Mouse (Mus musculus): ENCODE measurements around the gene Rhoc. TPM values are rescaled to one million over a fixed set of nuclear protein-coding genes. Genes with fewer than 3 reads are reported as not detected.
A peak's percentile ranks its signal among the peaks of the same experiment; 100 is the strongest.

Rhoc gene
- polyA plus RNA-seq, 1 experiment from 2014 or later, result 160 TPM

- no peak overlapping the region for H3K4me3 ChIP-seq (ENCODE audit: low read depth, low read length)
- no peak overlapping the region for H3K27ac ChIP-seq (replicated peaks; ENCODE audit: low read depth, low read length)
- 0% methylated on average over 7 of the region's 7 CpGs for WGBS
- no peaks in the 10 kb centered on the region for H3K9me3 ChIP-seq (ENCODE audit: control insufficient read depth, low read length)
- DNase-seq (ENCODE audit: low spot score) (peak; percentile 86), ATAC-seq (ENCODE audit: insufficient number of reproducible peaks, low FRiP score, low TSS enrichment, low read depth) (no peak)
- peaks cover 64% of the 10 kb centered on the region for H3K27me3 ChIP-seq (ENCODE audit: control insufficient read depth, insufficient read depth, low read length)
- peaks cover 11% of the 10 kb centered on the region for H3K4me1 ChIP-seq (ENCODE audit: control insufficient read depth, insufficient read depth, low read length)
- no peak overlapping the region for H3K9ac ChIP-seq (ENCODE audit: low read length)
- no peak overlapping the region for H3K4me2 ChIP-seq (ENCODE audit: low read depth, severe bottlenecking)
- no peaks in the 10 kb centered on the region for H3K36me3 ChIP-seq (ENCODE audit: control insufficient read depth, insufficient read depth, low read length)
Measured at GRCm38 (mm10) chr3:104779949-104780348, 8.2 kb upstream of the Rhoc start.

DNA sequence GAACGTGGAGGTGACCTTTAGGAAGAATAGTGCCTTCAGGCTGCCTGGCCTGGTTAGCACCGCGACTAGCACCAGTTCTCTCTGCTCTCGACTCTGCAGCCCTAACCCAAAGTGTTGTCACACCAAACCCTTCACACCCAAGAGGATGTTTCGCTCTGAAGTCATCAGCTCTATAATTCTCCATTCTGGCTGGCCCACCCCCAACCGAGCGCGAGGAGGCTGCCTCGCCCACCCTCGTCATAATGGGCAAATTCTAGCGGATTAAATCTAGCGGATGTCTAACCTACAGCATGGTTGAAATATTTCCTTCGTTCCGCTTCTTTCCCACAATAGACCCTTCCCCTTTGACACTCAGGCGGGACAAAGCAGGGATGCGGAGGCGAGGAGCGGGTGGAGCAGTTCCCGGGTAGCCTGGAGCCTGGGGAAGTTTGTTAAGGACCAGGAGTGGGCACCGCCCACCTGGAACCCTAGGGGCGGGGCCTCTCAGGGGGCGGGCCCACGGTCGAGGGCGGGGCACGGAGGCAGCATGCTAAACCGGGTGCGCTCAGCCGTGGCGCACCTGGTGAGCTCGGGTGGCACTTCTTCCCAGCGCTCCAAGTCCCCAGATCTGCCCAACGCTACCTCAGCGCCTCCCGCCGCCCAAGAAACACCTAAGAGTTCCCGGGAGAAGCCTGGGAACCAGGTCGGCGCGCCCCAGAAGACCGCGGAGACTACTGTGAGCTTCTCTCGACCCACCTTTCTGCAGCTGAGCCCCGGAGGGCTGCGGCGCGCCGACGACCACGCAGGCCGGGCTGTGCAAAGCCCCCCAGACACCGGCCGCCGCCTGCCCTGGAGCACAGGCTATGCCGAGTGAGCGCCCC is 7.4 kb upstream of the Rhoc start, which contains the start of gene Ppm1j:
TSS of gene Ppm1j (plus strand) at position 496 of the 860 bp plus-strand sequence.
- Histone ChIP-seq H3K4me3 (ENCODE audit: low read depth, low read length) (peak within 1 kb of the TSS; percentile 50), H3K27ac (replicated peaks; ENCODE audit: low read depth, low read length) (no peak within 1 kb of the TSS), H3K4me2 (ENCODE audit: low read depth, severe bottlenecking) (peak within 1 kb of the TSS; percentile 95), H3K36me3 (ENCODE audit: control insufficient read depth, insufficient read depth, low read length) (no peaks in the 10 kb centered on the region), H3K27me3 (ENCODE audit: control insufficient read depth, insufficient read depth, low read length) (peaks cover 64% of the 10 kb centered on the region), H3K9me3 (ENCODE audit: control insufficient read depth, low read length) (no peaks in the 10 kb centered on the region), H3K9ac (ENCODE audit: low read length) (peak within 1 kb of the TSS; percentile 36; the same call in 1 of the 2 replicates), H3K4me1 (ENCODE audit: control insufficient read depth, insufficient read depth, low read length) (peaks cover 11% of the 10 kb centered on the region)
- WGBS, result under 1% methylated on average over 53 of the region's 56 CpGs
- ATAC-seq (ENCODE audit: insufficient number of reproducible peaks, low FRiP score, low TSS enrichment, low read depth), result no peak
- DNase-seq (ENCODE audit: low spot score), result peak; percentile 83

DNA sequence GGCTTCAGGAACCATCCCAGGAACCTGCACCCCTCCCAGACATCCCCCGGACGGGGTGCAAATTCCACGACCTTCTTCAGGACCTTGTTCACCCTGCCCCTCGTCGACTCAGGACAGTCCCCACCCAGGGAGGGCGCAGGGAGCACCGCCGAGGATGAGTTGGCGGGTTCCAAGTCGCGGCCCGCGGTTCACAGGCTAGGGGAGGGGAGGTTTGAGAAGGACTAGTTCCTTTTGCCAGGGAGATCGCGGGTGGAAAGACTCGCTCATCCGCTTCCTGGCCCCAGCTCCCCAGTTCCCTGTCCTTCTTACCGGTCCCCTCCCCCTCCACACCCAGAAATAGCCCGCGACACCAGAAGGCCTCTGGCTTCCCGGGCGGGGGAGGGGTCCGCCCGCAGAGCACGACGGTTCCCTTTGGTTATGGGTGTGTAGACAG is 6.7 kb upstream of the Rhoc start, which contains the start of gene Fam19a3:
TSS of gene Fam19a3 (minus strand) at position 370 of the 433 bp plus-strand sequence.
- DNase-seq (ENCODE audit: low spot score) (no peak), ATAC-seq (ENCODE audit: insufficient number of reproducible peaks, low FRiP score, low TSS enrichment, low read depth) (0 out of 2 replicates have a peak, but pooled peaks have one; percentile 8)
- Histone ChIP-seq H3K27ac (replicated peaks; ENCODE audit: low read depth, low read length) (no peak within 1 kb of the TSS), H3K27me3 (ENCODE audit: control insufficient read depth, insufficient read depth, low read length) (peaks cover 63% of the 10 kb centered on the region), H3K4me3 (ENCODE audit: low read depth, low read length) (peak within 1 kb of the TSS; percentile 50), H3K4me2 (ENCODE audit: low read depth, severe bottlenecking) (peak within 1 kb of the TSS; percentile 95), H3K4me1 (ENCODE audit: control insufficient read depth, insufficient read depth, low read length) (peaks cover 11% of the 10 kb centered on the region), H3K36me3 (ENCODE audit: control insufficient read depth, insufficient read depth, low read length) (no peaks in the 10 kb centered on the region), H3K9me3 (ENCODE audit: control insufficient read depth, low read length) (no peaks in the 10 kb centered on the region), H3K9ac (ENCODE audit: low read length) (peak within 1 kb of the TSS; percentile 36; the same call in 1 of the 2 replicates)
- under 1% methylated on average over 26 of the region's 26 CpGs for WGBS

- H3K4me3 ChIP-seq (ENCODE audit: low read depth, low read length), result peak overlapping the region; percentile 50; the same call in 1 of the 2 replicates
- no peak overlapping the region for H3K9ac ChIP-seq (ENCODE audit: low read length)
- WGBS, result 11% methylated on average over 12 of the region's 12 CpGs
- H3K36me3 ChIP-seq (ENCODE audit: control insufficient read depth, insufficient read depth, low read length), result no peaks in the 10 kb centered on the region
- H3K9me3 ChIP-seq (ENCODE audit: control insufficient read depth, low read length), result no peaks in the 10 kb centered on the region
- H3K4me2 ChIP-seq (ENCODE audit: low read depth, severe bottlenecking), result peak overlapping the region; percentile 95
- DNase-seq (ENCODE audit: low spot score) (no peak), ATAC-seq (ENCODE audit: insufficient number of reproducible peaks, low FRiP score, low TSS enrichment, low read depth) (no peak)
- peaks cover 56% of the 10 kb centered on the region for H3K27me3 ChIP-seq (ENCODE audit: control insufficient read depth, insufficient read depth, low read length)
- H3K27ac ChIP-seq (replicated peaks; ENCODE audit: low read depth, low read length), result no peak overlapping the region
- H3K4me1 ChIP-seq (ENCODE audit: control insufficient read depth, insufficient read depth, low read length), result peaks cover 8% of the 10 kb centered on the region
Measured at GRCm38 (mm10) chr3:104782061-104782681, 6.0 kb upstream of the Rhoc start.

DNA sequence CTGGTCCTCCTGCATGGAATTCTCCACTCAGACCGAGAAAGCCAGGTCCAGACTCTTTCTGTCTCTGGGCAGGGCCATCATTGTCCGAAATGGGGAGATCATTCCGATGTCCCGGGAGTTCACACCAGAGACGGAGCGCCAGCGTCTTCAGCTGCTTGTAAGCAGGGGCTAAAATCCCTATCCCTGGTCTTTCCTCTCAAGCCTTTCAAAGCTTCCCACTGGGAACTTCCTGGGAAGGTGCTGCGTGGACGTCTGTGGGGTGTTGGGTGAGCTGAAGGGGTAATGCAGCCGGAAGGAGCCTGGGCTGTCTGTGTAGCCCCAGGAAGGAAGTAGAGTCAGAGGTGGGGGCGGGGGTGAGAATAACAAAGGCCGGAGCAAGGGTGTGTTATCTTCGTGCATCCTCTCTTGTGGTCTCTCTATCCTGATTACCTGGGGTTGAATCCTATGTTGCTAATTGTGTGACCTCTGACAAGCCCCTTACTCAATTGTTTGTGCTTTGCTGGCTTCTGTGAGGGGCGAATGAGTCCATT is 4.1 kb upstream of the Rhoc start:
- 38% methylated on average over 14 of the region's 14 CpGs for WGBS
- H3K4me1 ChIP-seq (ENCODE audit: control insufficient read depth, insufficient read depth, low read length), result peaks cover 7% of the 10 kb centered on the region
- H3K27me3 ChIP-seq (ENCODE audit: control insufficient read depth, insufficient read depth, low read length), result peaks cover 40% of the 10 kb centered on the region
- H3K4me2 ChIP-seq (ENCODE audit: low read depth, severe bottlenecking), result no peak overlapping the region
- no peak overlapping the region for H3K9ac ChIP-seq (ENCODE audit: low read length)
- H3K4me3 ChIP-seq (ENCODE audit: low read depth, low read length), result no peak overlapping the region
- no peak overlapping the region for H3K27ac ChIP-seq (replicated peaks; ENCODE audit: low read depth, low read length)
- DNase-seq (ENCODE audit: low spot score), result no peak
- H3K36me3 ChIP-seq (ENCODE audit: control insufficient read depth, insufficient read depth, low read length), result no peaks in the 10 kb centered on the region
- ATAC-seq (ENCODE audit: insufficient number of reproducible peaks, low FRiP score, low TSS enrichment, low read depth), result no peak
- H3K9me3 ChIP-seq (ENCODE audit: control insufficient read depth, low read length), result no peaks in the 10 kb centered on the region

DNA sequence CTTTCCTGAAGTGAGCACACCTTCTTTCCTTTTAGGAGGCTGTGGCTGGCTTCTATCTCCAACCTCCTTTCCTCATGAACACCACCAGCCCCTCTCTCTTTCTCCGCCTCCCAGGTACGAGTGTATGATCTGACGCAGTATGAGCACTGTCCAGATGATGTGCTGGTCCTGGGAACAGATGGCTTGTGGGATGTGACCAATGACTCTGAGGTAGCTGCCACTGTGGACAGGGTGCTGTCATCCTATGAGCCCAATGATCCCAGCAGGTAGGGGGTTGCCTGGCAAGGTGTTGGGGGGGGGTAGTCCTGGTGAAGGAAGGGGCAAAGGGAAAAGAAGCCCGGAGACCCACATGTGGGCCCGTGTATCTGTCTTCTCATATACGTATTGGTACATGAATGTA is 2.9 kb upstream of the Rhoc start:
- Histone ChIP-seq H3K4me1 (ENCODE audit: control insufficient read depth, insufficient read depth, low read length) (peaks cover 13% of the 10 kb centered on the region), H3K36me3 (ENCODE audit: control insufficient read depth, insufficient read depth, low read length) (no peaks in the 10 kb centered on the region), H3K27ac (replicated peaks; ENCODE audit: low read depth, low read length) (no peak overlapping the region), H3K4me2 (ENCODE audit: low read depth, severe bottlenecking) (no peak overlapping the region), H3K9ac (ENCODE audit: low read length) (no peak overlapping the region), H3K27me3 (ENCODE audit: control insufficient read depth, insufficient read depth, low read length) (peaks cover 36% of the 10 kb centered on the region), H3K9me3 (ENCODE audit: control insufficient read depth, low read length) (no peaks in the 10 kb centered on the region), H3K4me3 (ENCODE audit: low read depth, low read length) (no peak overlapping the region)
- DNase-seq (ENCODE audit: low spot score) (no peak), ATAC-seq (ENCODE audit: insufficient number of reproducible peaks, low FRiP score, low TSS enrichment, low read depth) (no peak)
- WGBS, result 90% methylated on average over 6 of the region's 6 CpGs

DNA sequence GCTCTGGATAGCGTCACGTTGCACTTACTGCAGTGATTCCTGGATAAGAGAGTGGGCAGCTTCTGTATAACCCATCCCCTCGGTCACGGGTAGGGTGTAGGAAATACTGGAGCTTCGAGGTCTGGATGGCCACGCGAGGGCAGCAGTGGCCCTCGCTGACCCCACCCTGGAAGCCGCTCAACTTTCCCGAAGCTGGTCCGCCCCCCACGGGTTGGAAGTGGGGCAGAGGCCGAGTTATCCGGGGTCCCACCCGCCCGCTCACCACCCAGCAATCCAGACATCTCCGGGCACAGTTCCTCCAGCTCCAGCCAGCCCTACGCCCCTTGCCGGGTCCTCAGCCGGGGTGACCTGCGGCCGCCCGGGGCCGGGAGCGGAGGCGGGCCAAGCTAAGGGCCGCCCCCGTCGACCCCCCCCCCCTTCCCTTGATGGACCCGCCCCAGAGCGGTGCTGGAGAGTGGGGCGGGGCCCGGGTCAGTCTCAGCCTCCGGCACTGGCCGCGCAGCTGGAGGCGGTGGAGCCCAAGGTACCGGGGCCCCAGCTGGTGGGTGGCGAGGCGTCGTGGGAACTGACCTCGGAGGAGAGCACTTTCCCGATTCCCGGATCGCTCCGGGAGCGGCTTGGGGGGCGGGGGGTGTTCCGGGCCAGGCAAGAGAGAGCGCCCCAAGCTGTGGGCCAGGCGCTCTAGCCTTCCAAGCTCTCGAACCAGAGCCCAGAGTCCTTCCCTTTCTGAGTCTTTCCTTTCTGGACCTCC is 561 bp downstream of the Rhoc start:
- Histone ChIP-seq H3K27ac (replicated peaks; ENCODE audit: low read depth, low read length) (peak overlapping the region; percentile 79; the same call in 1 of the 2 replicates), H3K27me3 (ENCODE audit: control insufficient read depth, insufficient read depth, low read length) (peaks cover 2% of the 10 kb centered on the region; the same call in 1 of the 2 replicates), H3K9ac (ENCODE audit: low read length) (peak overlapping the region; percentile 80), H3K36me3 (ENCODE audit: control insufficient read depth, insufficient read depth, low read length) (peaks cover 3% of the 10 kb centered on the region; the same call in 1 of the 2 replicates), H3K4me3 (ENCODE audit: low read depth, low read length) (peak overlapping the region; percentile 70), H3K4me2 (ENCODE audit: low read depth, severe bottlenecking) (peak overlapping the region; percentile 92), H3K9me3 (ENCODE audit: control insufficient read depth, low read length) (no peaks in the 10 kb centered on the region), H3K4me1 (ENCODE audit: control insufficient read depth, insufficient read depth, low read length) (peaks cover 28% of the 10 kb centered on the region)
- ATAC-seq (ENCODE audit: insufficient number of reproducible peaks, low FRiP score, low TSS enrichment, low read depth), result peak; percentile 87
- peak; percentile 87 for DNase-seq (ENCODE audit: low spot score)
- WGBS, result under 1% methylated on average over 50 of the region's 52 CpGs

DNA sequence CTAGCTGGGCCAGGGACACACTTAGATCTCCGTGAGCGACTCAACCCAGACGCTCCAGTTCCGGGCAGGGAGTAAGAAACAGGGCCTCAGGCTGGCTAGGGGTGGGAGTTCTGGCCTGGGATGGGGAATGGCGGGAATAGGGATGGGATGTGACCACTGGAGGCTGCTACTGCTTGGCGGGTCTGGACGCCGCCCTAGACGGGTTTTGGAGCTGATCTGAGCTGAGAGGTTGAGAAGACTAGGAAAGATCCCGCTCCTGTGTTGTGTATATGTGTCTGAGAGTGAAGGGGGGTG is 1.1 kb downstream of the Rhoc start:
- peaks cover 34% of the 10 kb centered on the region for H3K4me1 ChIP-seq (ENCODE audit: control insufficient read depth, insufficient read depth, low read length)
- H3K36me3 ChIP-seq (ENCODE audit: control insufficient read depth, insufficient read depth, low read length), result peaks cover 6% of the 10 kb centered on the region; the same call in 1 of the 2 replicates
- ATAC-seq (ENCODE audit: insufficient number of reproducible peaks, low FRiP score, low TSS enrichment, low read depth) (no peak), DNase-seq (ENCODE audit: low spot score) (peak; percentile 70)
- no peaks in the 10 kb centered on the region for H3K9me3 ChIP-seq (ENCODE audit: control insufficient read depth, low read length)
- H3K27ac ChIP-seq (replicated peaks; ENCODE audit: low read depth, low read length), result peak overlapping the region; percentile 79; the same call in 1 of the 2 replicates
- H3K4me2 ChIP-seq (ENCODE audit: low read depth, severe bottlenecking), result peak overlapping the region; percentile 92
- no peaks in the 10 kb centered on the region for H3K27me3 ChIP-seq (ENCODE audit: control insufficient read depth, insufficient read depth, low read length)
- peak overlapping the region; percentile 70 for H3K4me3 ChIP-seq (ENCODE audit: low read depth, low read length)
- H3K9ac ChIP-seq (ENCODE audit: low read length), result peak overlapping the region; percentile 80
- WGBS, result 2% methylated on average over 10 of the region's 10 CpGs
